Mouse (Mus musculus) CD4-positive, CD25-positive, alpha-beta regulatory T cell, adult 4 months (primary cell): ENCODE results near the gene Tfap2c. TPM values are rescaled to one million over a fixed set of nuclear protein-coding genes. Genes with fewer than 3 reads are reported as not detected.

Source experiments
- ATAC-seq: one replicate; pipeline ENCODE4 v1.8.0; 2017
- polyA plus RNA-seq, 2 experiments: library from polyadenylated mRNA; unstranded; fragments of 100-300 nt; shearing (Covaris generic); gene quantifications; one replicate each; pipeline ENCODE4 v1.2.1; 2017

The Tfap2c gene
- under 1 TPM in 1 of 2 experiments, not detected in 1; 0.15 TPM for polyA plus RNA-seq

GRCm38 (mm10) chr2:172549371-172550155 lies at the start of gene Tfap2c:
Gene Tfap2c (plus strand): TSS chr2:172549593.
- no peak for ATAC-seq

GRCm38 (mm10) chr2:172500752-172501316 lies 48.6 kb upstream of the Tfap2c start:
- no peak for ATAC-seq

GRCm38 (mm10) chr2:172501341-172501740 lies 48.1 kb upstream of the Tfap2c start:
- no peak for ATAC-seq

- ATAC-seq = no peak
Observed at GRCm38 (mm10) chr2:172502168-172502567, 47.2 kb upstream of the Tfap2c start.

- no peak for ATAC-seq
Observed at GRCm38 (mm10) chr2:172506121-172506520, 43.3 kb upstream of the Tfap2c start.

GRCm38 (mm10) chr2:172510056-172510712 lies 39.2 kb upstream of the Tfap2c start:
- no peak for ATAC-seq

- ATAC-seq = no peak
Observed at GRCm38 (mm10) chr2:172510899-172511298, 38.5 kb upstream of the Tfap2c start.

- ATAC-seq = no peak
Observed at GRCm38 (mm10) chr2:172516407-172516992, 32.9 kb upstream of the Tfap2c start.

GRCm38 (mm10) chr2:172520616-172521371 lies 28.6 kb upstream of the Tfap2c start:
- no peak for ATAC-seq

- no peak for ATAC-seq
Observed at GRCm38 (mm10) chr2:172522528-172522927, 26.9 kb upstream of the Tfap2c start.

GRCm38 (mm10) chr2:172527175-172527574 lies 22.2 kb upstream of the Tfap2c start:
- ATAC-seq = no peak

- no peak for ATAC-seq
Observed at GRCm38 (mm10) chr2:172543987-172544386, 5.4 kb upstream of the Tfap2c start.

- ATAC-seq = no peak
Observed at GRCm38 (mm10) chr2:172544601-172545127, 4.7 kb upstream of the Tfap2c start.

- ATAC-seq = no peak
Observed at GRCm38 (mm10) chr2:172545592-172546235, 3.7 kb upstream of the Tfap2c start.

- no peak for ATAC-seq
Observed at GRCm38 (mm10) chr2:172546551-172546950, 2.8 kb upstream of the Tfap2c start.

- ATAC-seq = no peak
Observed at GRCm38 (mm10) chr2:172547116-172547515, 2.3 kb upstream of the Tfap2c start.

GRCm38 (mm10) chr2:172547807-172548586 lies 1.4 kb upstream of the Tfap2c start:
- no peak for ATAC-seq

GRCm38 (mm10) chr2:172548672-172549255 lies 629 bp upstream of the Tfap2c start:
- ATAC-seq = no peak

GRCm38 (mm10) chr2:172550364-172551080 lies 1.1 kb downstream of the Tfap2c start:
- ATAC-seq = no peak
